Mouse (Mus musculus): Measurements from ENCODE around the gene Ccdc187. TPM values are rescaled to one million over a fixed set of nuclear protein-coding genes. Genes with fewer than 3 reads are reported as not detected.

The Ccdc187 gene
- 0.05 and 0.06 TPM in 2 replicates for polyA plus RNA-seq (2015; fragmentation: Nextera tagmentation; extraction: Ambion mirVana)

- H3K9me3 ChIP-seq = no peaks in the 10 kb centered on the region
- no peak within 1 kb of the TSS for H3K27ac ChIP-seq
- no peak within 1 kb of the TSS for H3K4me3 ChIP-seq
- H3K4me1 ChIP-seq = peaks cover 27% of the 10 kb centered on the region
- ATAC-seq (ENCODE audit: insufficient number of reproducible peaks, low FRiP score, low TSS enrichment, low read depth) = no peak
- H3K4me2 ChIP-seq = no peak within 1 kb of the TSS
- 52% methylated on average over 2 of the region's 2 CpGs for WGBS
- 0 out of 2 replicates have a peak, but pooled peaks cover 8% of the 10 kb centered on the region for H3K27me3 ChIP-seq
- H3K9ac ChIP-seq = no peak within 1 kb of the TSS
- H3K36me3 ChIP-seq = no peaks in the 10 kb centered on the region
Measured at GRCm38 (mm10) chr2:26294457-26294856, at the start of gene Ccdc187. Ccdc187 (minus strand) TSS chr2:26294557.

GRCm38 (mm10) chr2:26342609-26343490 lies 48.5 kb upstream of the Ccdc187 start:
- Histone ChIP-seq H3K36me3 (peaks cover 93% of the 10 kb centered on the region), H3K4me1 (peaks cover 41% of the 10 kb centered on the region), H3K4me3 (no peak overlapping the region), H3K9me3 (no peaks in the 10 kb centered on the region), H3K27ac (peak overlapping the region; percentile 57), H3K4me2 (no peak overlapping the region), H3K9ac (no peak overlapping the region), H3K27me3 (no peaks in the 10 kb centered on the region)
- 60% methylated on average over 11 of the region's 11 CpGs for WGBS
- no peak for ATAC-seq (ENCODE audit: insufficient number of reproducible peaks, low FRiP score, low TSS enrichment, low read depth)

GRCm38 (mm10) chr2:26342044-26342443 lies 47.7 kb upstream of the Ccdc187 start:
- Histone ChIP-seq H3K4me2 (no peak overlapping the region), H3K27me3 (no peaks in the 10 kb centered on the region), H3K9ac (no peak overlapping the region), H3K36me3 (peaks cover 85% of the 10 kb centered on the region), H3K4me1 (peaks cover 40% of the 10 kb centered on the region), H3K9me3 (no peaks in the 10 kb centered on the region), H3K4me3 (no peak overlapping the region), H3K27ac (peak overlapping the region; percentile 57)
- ATAC-seq (ENCODE audit: insufficient number of reproducible peaks, low FRiP score, low TSS enrichment, low read depth) = peak; percentile 36; the same call in 1 of the 2 replicates
- WGBS = 60% methylated on average over 10 of the region's 10 CpGs

- peak; percentile 70; the same call in 1 of the 2 replicates for ATAC-seq (ENCODE audit: insufficient number of reproducible peaks, low FRiP score, low TSS enrichment, low read depth)
- Histone ChIP-seq H3K4me2 (0 out of 2 replicates have a peak overlapping the region, but pooled peaks have one; percentile 2), H3K27ac (peak overlapping the region; percentile 71), H3K4me1 (peaks cover 35% of the 10 kb centered on the region), H3K4me3 (no peak overlapping the region), H3K27me3 (no peaks in the 10 kb centered on the region), H3K36me3 (peaks cover 80% of the 10 kb centered on the region), H3K9ac (no peak overlapping the region), H3K9me3 (no peaks in the 10 kb centered on the region)
- 95% methylated on average over 2 of the region's 2 CpGs for WGBS
Measured at GRCm38 (mm10) chr2:26341510-26341981, 47.2 kb upstream of the Ccdc187 start.

GRCm38 (mm10) chr2:26339204-26339551 lies 44.8 kb upstream of the Ccdc187 start:
- peaks cover 57% of the 10 kb centered on the region for H3K36me3 ChIP-seq
- 88% methylated on average over 5 of the region's 5 CpGs for WGBS
- no peaks in the 10 kb centered on the region for H3K9me3 ChIP-seq
- peaks cover 31% of the 10 kb centered on the region for H3K4me1 ChIP-seq
- no peak overlapping the region for H3K4me2 ChIP-seq
- no peak for ATAC-seq (ENCODE audit: insufficient number of reproducible peaks, low FRiP score, low TSS enrichment, low read depth)
- H3K4me3 ChIP-seq = no peak overlapping the region
- no peak overlapping the region for H3K27ac ChIP-seq
- H3K27me3 ChIP-seq = no peaks in the 10 kb centered on the region
- H3K9ac ChIP-seq = no peak overlapping the region

GRCm38 (mm10) chr2:26338302-26339203 lies 44.2 kb upstream of the Ccdc187 start:
- H3K27ac ChIP-seq = no peak overlapping the region
- H3K4me3 ChIP-seq = no peak overlapping the region
- no peaks in the 10 kb centered on the region for H3K9me3 ChIP-seq
- ATAC-seq (ENCODE audit: insufficient number of reproducible peaks, low FRiP score, low TSS enrichment, low read depth) = no peak
- no peak overlapping the region for H3K4me2 ChIP-seq
- peaks cover 31% of the 10 kb centered on the region for H3K4me1 ChIP-seq
- H3K36me3 ChIP-seq = peaks cover 50% of the 10 kb centered on the region
- H3K9ac ChIP-seq = no peak overlapping the region
- no peaks in the 10 kb centered on the region for H3K27me3 ChIP-seq
- 79% methylated on average over 10 of the region's 13 CpGs for WGBS

GRCm38 (mm10) chr2:26330702-26331101 lies 36.3 kb upstream of the Ccdc187 start:
- no peak overlapping the region for H3K4me2 ChIP-seq
- H3K9me3 ChIP-seq = no peaks in the 10 kb centered on the region
- WGBS = 77% methylated on average over 6 of the region's 6 CpGs
- H3K4me3 ChIP-seq = no peak overlapping the region
- H3K27me3 ChIP-seq = no peaks in the 10 kb centered on the region
- peaks cover 65% of the 10 kb centered on the region for H3K36me3 ChIP-seq
- peak; percentile 43; the same call in 1 of the 2 replicates for ATAC-seq (ENCODE audit: insufficient number of reproducible peaks, low FRiP score, low TSS enrichment, low read depth)
- peak overlapping the region; percentile 71 for H3K27ac ChIP-seq
- H3K9ac ChIP-seq = no peak overlapping the region
- H3K4me1 ChIP-seq = no peaks in the 10 kb centered on the region

GRCm38 (mm10) chr2:26330056-26330468 lies 35.7 kb upstream of the Ccdc187 start:
- Histone ChIP-seq H3K36me3 (peaks cover 71% of the 10 kb centered on the region), H3K9me3 (no peaks in the 10 kb centered on the region)
- peak; percentile 59 for ATAC-seq (ENCODE audit: insufficient number of reproducible peaks, low FRiP score, low TSS enrichment, low read depth)

GRCm38 (mm10) chr2:26329402-26329801 lies 35.0 kb upstream of the Ccdc187 start:
- H3K27ac ChIP-seq = peak overlapping the region; percentile 71; the same call in 1 of the 2 replicates
- no peaks in the 10 kb centered on the region for H3K27me3 ChIP-seq
- ATAC-seq (ENCODE audit: insufficient number of reproducible peaks, low FRiP score, low TSS enrichment, low read depth) = no peak
- H3K4me1 ChIP-seq = no peaks in the 10 kb centered on the region
- no peak overlapping the region for H3K4me2 ChIP-seq
- H3K9me3 ChIP-seq = no peaks in the 10 kb centered on the region
- H3K36me3 ChIP-seq = peaks cover 77% of the 10 kb centered on the region
- no peak overlapping the region for H3K9ac ChIP-seq
- H3K4me3 ChIP-seq = no peak overlapping the region
- WGBS = 59% methylated on average over 8 of the region's 8 CpGs

More at GRCm38 (mm10) chr2:26330056-26330468, 35.7 kb upstream of the Ccdc187 start:
- Histone ChIP-seq H3K27me3 (no peaks in the 10 kb centered on the region), H3K9ac (no peak overlapping the region), H3K27ac (peak overlapping the region; percentile 71), H3K4me3 (no peak overlapping the region), H3K4me2 (no peak overlapping the region), H3K4me1 (no peaks in the 10 kb centered on the region)
- WGBS = 96% methylated on average over 4 of the region's 4 CpGs

GRCm38 (mm10) chr2:26327852-26328251 lies 33.5 kb upstream of the Ccdc187 start:
- WGBS = 83% methylated on average over 4 of the region's 4 CpGs

GRCm38 (mm10) chr2:26325386-26326181 lies 31.2 kb upstream of the Ccdc187 start:
- 66% methylated on average over 15 of the region's 15 CpGs for WGBS
- no peak overlapping the region for H3K9ac ChIP-seq
- H3K4me3 ChIP-seq = no peak overlapping the region

More at GRCm38 (mm10) chr2:26327852-26328251, 33.5 kb upstream of the Ccdc187 start:
- no peak for ATAC-seq (ENCODE audit: insufficient number of reproducible peaks, low FRiP score, low TSS enrichment, low read depth)
- Histone ChIP-seq H3K9ac (no peak overlapping the region), H3K27ac (no peak overlapping the region), H3K4me3 (no peak overlapping the region), H3K36me3 (peaks cover 91% of the 10 kb centered on the region), H3K4me1 (no peaks in the 10 kb centered on the region), H3K9me3 (no peaks in the 10 kb centered on the region), H3K27me3 (no peaks in the 10 kb centered on the region), H3K4me2 (no peak overlapping the region)

More at GRCm38 (mm10) chr2:26325386-26326181, 31.2 kb upstream of the Ccdc187 start:
- H3K4me2 ChIP-seq = no peak overlapping the region
- H3K9me3 ChIP-seq = no peaks in the 10 kb centered on the region
- no peak overlapping the region for H3K27ac ChIP-seq
- H3K36me3 ChIP-seq = peaks cover 78% of the 10 kb centered on the region
- 0 out of 2 replicates have a peak, but pooled peaks cover 7% of the 10 kb centered on the region for H3K4me1 ChIP-seq
- H3K27me3 ChIP-seq = no peaks in the 10 kb centered on the region
- peak; percentile 56; the same call in 1 of the 2 replicates for ATAC-seq (ENCODE audit: insufficient number of reproducible peaks, low FRiP score, low TSS enrichment, low read depth)
